ENCODE assay signal across 1 mouse cellular context in the genomic region with DNA sequence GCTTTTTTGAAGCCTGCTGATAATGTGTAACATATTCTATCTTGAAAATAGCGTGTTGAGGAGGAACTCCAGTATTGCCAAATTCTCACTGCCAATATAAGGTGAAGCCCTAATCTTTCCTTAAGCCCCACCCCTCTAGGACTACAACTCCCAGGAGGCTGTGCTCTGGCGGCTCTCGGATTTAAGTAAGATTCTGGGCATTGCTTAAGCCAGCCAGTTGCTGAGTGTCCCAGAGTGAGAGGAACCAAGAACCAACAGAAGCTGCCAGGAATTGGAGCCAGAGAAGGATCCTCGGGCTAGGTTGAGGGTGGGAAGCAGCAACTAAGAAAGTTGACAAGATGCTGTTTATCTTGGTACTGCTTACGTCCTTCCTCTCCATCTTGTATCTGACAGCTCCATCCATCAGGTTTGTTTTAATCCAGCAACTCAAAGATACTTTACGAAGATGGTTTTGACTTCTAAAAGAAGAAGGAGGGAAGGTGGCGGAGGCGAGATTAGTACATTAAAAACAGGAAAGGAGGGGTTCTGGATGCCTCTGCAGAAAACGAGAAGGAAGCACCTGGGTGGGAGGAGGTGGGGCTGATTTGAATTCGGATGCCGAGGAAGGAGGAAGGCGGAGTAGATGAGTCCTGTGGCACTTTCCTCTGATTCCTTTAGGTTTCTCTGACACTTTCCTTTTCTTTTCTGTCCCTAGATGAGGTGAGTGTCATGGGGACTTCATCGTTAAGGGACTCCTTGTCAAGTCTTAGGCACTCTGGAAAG.
TF ChIP-seq lines count a peak whose summit lies in the region.

A gene (plus strand): TSS at position 212 of the 762 bp plus-strand sequence.

TF ChIP-seq in CH12.LX, 34 proteins besides CTCF, POLR2A, EP300 and RAD21 (continued from another document):
- TF ChIP-seq SMC3 (IDR thresholded peaks at IDR 0.05; ENCODE audit: low read depth, low read length) (no peak), MXI1 (IDR thresholded peaks at IDR 0.05; ENCODE audit: low read depth, low read length) (0 out of 2 replicates have a peak, but pooled peaks have one; percentile 35), ZNF384 (IDR thresholded peaks at IDR 0.05; ENCODE audit: low read depth, low read length) (no peak), TBP (conservative IDR thresholded peaks at IDR 0.05; ENCODE audit: low read depth, low read length) (peak; percentile 42; the same call in 1 of the 2 replicates), USF1 (IDR thresholded peaks at IDR 0.05; ENCODE audit: low read depth, low read length) (no peak)
